Mouse (Mus musculus): ENCODE measurements at regions not wholly inside any gene's neighbourhood (a gene's known extent, or its start where the extent isn't known, plus 50 kb on each side); places are given as distances from the start of the nearest gene placed in this dataset.
"Not testable (repeated sequence)": the region's sequence is repeated elsewhere in the genome, so short reads cannot be mapped to it uniquely, and the experiment has no call there.

DNA sequence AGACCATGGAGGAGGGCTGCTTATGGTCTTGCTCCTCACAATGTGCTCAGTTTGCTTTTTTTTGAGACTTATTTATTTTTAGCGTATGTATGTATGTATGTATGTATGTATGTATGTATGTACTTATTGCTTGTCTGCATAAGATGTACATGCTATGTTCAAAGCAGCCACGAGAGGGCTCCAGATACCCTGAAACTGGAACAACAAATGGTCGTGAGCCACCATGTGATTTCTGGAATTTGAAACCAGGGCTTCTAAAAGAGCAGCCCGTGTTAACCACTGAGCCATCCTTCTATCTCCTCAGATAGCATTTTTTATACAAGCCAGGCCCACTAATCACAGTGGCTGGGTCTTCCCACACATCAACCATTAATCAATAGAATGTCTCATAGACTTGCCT, 611.2 kb downstream of the 5730507C01Rik start:
- DNase-seq (ENCODE audit: low spot score), result no peak

- DNase-seq (ENCODE audit: low spot score), result peak; percentile 2
These were observed 661.3 kb downstream of the 5730507C01Rik start for GRCm38 (mm10) chr12:19175631-19176030.

GRCm38 (mm10) chr12:19192396-19192795, 678.1 kb downstream of the 5730507C01Rik start:
- DNase-seq (ENCODE audit: low spot score), result no peak

- not testable (repeated sequence) for DNase-seq (ENCODE audit: low spot score)
These were observed 678.7 kb downstream of the 5730507C01Rik start for GRCm38 (mm10) chr12:19193041-19193440.

DNA sequence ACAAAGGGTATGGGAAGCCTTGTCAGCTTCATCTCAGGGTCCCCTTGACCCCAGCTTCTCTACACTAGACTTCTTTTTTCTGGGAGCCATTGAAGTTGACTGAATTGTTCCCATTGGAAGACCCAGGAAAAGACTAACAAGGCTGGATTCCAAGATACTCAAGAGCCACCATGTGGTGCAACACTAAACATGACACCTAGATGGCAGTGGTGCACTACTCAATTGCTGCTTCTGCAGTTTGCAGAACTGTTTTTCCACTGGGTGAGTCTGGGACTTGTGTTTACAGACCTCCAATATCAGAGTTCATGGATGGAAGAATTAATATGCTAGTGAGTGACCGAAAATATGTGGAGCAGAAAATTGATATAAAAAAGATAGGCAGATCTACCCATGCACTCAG, 709.7 kb downstream of the 5730507C01Rik start:
- not testable (repeated sequence) for DNase-seq (ENCODE audit: low spot score)

DNA sequence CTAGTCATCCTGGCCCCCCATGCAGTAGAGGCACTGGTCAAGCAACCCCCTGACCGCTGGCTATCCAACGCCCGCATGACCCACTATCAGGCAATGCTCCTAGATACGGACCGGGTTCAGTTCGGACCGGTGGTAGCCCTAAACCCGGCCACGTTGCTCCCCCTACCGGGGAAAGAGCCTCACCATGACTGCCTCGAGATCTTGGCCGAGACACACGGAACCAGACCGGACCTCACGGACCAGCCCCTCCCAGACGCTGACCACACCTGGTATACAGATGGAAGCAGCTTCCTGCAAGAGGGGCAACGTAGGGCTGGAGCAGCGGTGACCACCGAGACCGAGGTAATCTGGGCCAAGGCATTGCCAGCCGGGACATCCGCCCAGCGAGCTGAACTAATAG, 707.6 kb upstream of the Gm21863 start:
- not testable (repeated sequence) for DNase-seq (ENCODE audit: low spot score)

DNA sequence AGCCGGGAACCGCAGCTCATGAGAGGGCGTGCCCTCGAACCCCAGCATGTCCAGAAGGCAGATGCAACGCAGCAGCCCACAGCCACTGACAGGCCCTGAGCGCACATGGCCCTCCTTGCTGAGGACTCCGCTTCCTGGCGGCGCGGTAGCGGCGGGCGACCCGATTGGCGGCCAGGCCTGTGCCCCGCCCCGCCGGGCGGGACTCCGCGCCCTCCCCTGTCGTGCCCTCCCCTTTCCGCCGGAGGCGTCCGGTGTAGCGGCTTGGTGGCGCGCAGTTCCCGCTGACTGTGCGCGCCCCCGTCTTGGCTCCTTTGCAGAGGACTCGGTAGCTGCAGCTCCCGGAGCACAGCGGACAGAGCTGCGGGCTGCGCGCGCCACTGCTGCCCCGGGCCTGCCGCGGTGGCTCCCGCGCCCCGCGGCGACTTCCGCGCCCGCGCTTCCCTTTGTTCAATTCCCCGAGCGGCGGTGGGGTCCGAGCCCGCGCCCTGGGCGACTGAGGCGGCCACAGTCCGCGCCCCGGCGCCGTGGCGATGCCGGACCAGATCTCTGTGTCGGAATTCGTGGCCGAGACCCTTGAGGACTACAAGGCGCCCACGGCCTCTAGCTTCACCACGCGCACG, 665.9 kb upstream of the Gm21863 start:
- peak; percentile 55 for DNase-seq (ENCODE audit: low spot score)

GRCm38 (mm10) chr12:19289038-19289437, 665.3 kb upstream of the Gm21863 start:
- DNase-seq (ENCODE audit: low spot score), result peak; percentile 3

DNA sequence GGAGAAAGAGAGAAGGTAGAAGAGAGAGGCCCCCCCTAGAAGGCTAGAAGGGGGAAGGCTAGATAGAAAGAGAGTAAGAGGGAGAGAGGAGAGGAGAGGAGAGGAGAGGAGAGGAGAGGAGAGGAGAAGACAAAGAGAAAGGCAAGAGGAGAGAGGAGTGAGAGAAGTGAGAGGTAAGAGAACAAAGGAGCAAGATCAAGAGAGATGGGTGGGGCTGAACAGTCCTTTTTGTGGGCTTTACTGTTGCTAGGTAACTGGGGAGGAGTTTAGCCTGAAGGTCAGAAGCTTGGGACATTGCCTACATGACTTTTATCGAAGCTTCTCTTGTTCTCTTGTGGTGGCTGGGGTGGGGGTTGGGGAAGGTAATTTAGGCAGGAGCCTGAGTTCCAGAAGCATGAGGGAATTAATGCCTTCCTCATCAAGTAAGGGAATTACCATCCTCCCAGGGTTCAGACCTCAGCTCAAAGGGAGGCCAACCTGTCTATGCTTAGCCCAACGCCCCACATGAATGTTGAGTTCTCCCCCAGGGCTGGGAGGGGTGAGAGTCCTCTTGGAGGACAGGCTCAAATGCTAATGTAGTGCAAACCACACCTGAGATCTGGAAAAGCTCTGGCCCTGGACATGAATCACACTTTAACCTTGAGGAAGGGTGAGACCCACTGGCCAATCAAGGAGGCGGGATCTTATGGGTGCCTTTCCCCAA, 662.1 kb upstream of the Gm21863 start:
- DNase-seq (ENCODE audit: low spot score), result not testable (repeated sequence)

Measured in urinary bladder, postnatal 25 days (tissue).